Mouse (Mus musculus): ENCODE data around the gene Tmem131l.

GRCm38 (mm10) chr3:83895811-83896210 lies 144.2 kb downstream of the Tmem131l start:
- TF ChIP-seq CTCF (IDR thresholded peaks at IDR 0.05; ENCODE audit: borderline replicate concordance, insufficient read depth, low read depth, low read length) (no peak), POLR2A (IDR thresholded peaks at IDR 0.05; ENCODE audit: borderline replicate concordance, insufficient read depth, low read length) (no peak)

Measured in cerebellum, adult 2 months (tissue).